Mouse (Mus musculus) spleen, adult 2 months (tissue): ENCODE data around the gene Pter. TPM values are rescaled to one million over a fixed set of nuclear protein-coding genes. Genes with fewer than 3 reads are reported as not detected.

Experiments
- DNase-seq, 2 experiments: peaks; one replicate each; pipeline versions ENCODE4 v3.0.0 to v3.0.0-alpha.2; 2012 to 2021; ENCODE audit warnings: low spot score in 2 of 2, low read depth in 1 of 2
- H3K27ac ChIP-seq: fragments of 200-500 bp; 2 replicates; pipeline ENCODE4 v1.5.1; 2012; ENCODE audit warnings: low read length, inconsistent platforms; ENCODE audit not compliant: insufficient read depth
- H3K27me3 ChIP-seq: fragments of 200-500 bp; 2 replicates; pipeline ENCODE4 v1.6.1; 2012; ENCODE audit warnings: mild to moderate bottlenecking, moderate library complexity, low read length, inconsistent platforms; ENCODE audit not compliant: control insufficient read depth, insufficient read depth
- H3K36me3 ChIP-seq: fragments of 200-500 bp; 2 replicates; pipeline ENCODE4 v1.6.1; 2012; ENCODE audit warnings: mild to moderate bottlenecking, low read length, inconsistent platforms; ENCODE audit not compliant: control insufficient read depth, insufficient read depth
- H3K4me1 ChIP-seq: fragments of 200-500 bp; 2 replicates; pipeline ENCODE4 v1.6.1; 2011; ENCODE audit warnings: inconsistent platforms; ENCODE audit not compliant: control insufficient read depth, insufficient read depth, insufficient read length
- H3K4me3 ChIP-seq: fragments of 200-500 bp; 2 replicates; pipeline ENCODE4 v1.5.1; 2011; ENCODE audit warnings: mild to moderate bottlenecking, inconsistent platforms; ENCODE audit not compliant: insufficient read depth, insufficient read length; ENCODE audit errors: extremely low read depth
- CTCF ChIP-seq: fragments of 200-500 bp; IDR thresholded peaks from 2 replicates; pipeline ENCODE4 v1.5.1; 2011; ENCODE audit warnings: mild to moderate bottlenecking, inconsistent platforms; ENCODE audit not compliant: insufficient read depth, insufficient read length, insufficient replicate concordance; ENCODE audit errors: extremely low read depth
- POLR2A ChIP-seq: fragments of 200-500 bp; IDR thresholded peaks from 2 replicates; pipeline ENCODE4 v1.6.1; 2011; ENCODE audit warnings: low read depth, low read length, inconsistent platforms
- WGBS: fragments of 180-500 bp; shearing (Covaris S2); methylation state at CpG from one replicate; pipeline ENCODE4 v1.1.7; 2018; 5-methylcytosine and 5-hydroxymethylcytosine counted together
- polyA plus RNA-seq: library from polyadenylated mRNA; depleted of rRNA; stranded (reverse); fragments of >200 nt; gene quantifications from 2 replicates; pipeline ENCODE4 v1.2.3, GENCODE M21; 2012; rRNA removed

Gene Pter
- polyA plus RNA-seq, 1 experiment: 0.54 TPM

- 85% methylated on average over 1 of the region's 1 CpGs for WGBS
- Histone ChIP-seq H3K27ac (no peak overlapping the region), H3K4me3 (no peak overlapping the region), H3K4me1 (no peaks in the 10 kb centered on the region), H3K27me3 (no peaks in the 10 kb centered on the region), H3K36me3 (no peaks in the 10 kb centered on the region)
- no peak for DNase-seq
- TF ChIP-seq POLR2A (no peak), CTCF (no peak)
These were observed 95.0 kb downstream of the Pter start for GRCm38 (mm10) chr2:13018861-13019260.

- Histone ChIP-seq H3K27me3 (no peaks in the 10 kb centered on the region), H3K27ac (no peak overlapping the region), H3K4me3 (no peak overlapping the region), H3K4me1 (no peaks in the 10 kb centered on the region), H3K36me3 (no peaks in the 10 kb centered on the region)
- TF ChIP-seq POLR2A: no peak
- TF ChIP-seq CTCF: no peak
- DNase-seq: no peak
- 71% methylated on average over 3 of the region's 3 CpGs for WGBS
These were observed 114.9 kb downstream of the Pter start for GRCm38 (mm10) chr2:13038772-13039171.

GRCm38 (mm10) chr2:13039785-13040184 is 115.9 kb downstream of the Pter start:
- Histone ChIP-seq H3K27me3 (no peaks in the 10 kb centered on the region), H3K36me3 (no peaks in the 10 kb centered on the region), H3K27ac (no peak overlapping the region), H3K4me3 (no peak overlapping the region), H3K4me1 (no peaks in the 10 kb centered on the region)
- no peak for TF ChIP-seq CTCF
- TF ChIP-seq POLR2A: no peak
- WGBS: 88% methylated on average over 4 of the region's 4 CpGs
- no peak for DNase-seq

GRCm38 (mm10) chr2:13044555-13044954 is 120.7 kb downstream of the Pter start:
- Histone ChIP-seq H3K36me3 (no peaks in the 10 kb centered on the region), H3K27ac (no peak overlapping the region), H3K27me3 (no peaks in the 10 kb centered on the region), H3K4me3 (no peak overlapping the region), H3K4me1 (no peaks in the 10 kb centered on the region)
- WGBS: 92% methylated on average over 4 of the region's 4 CpGs
- DNase-seq: no peak
- TF ChIP-seq POLR2A: no peak
- TF ChIP-seq CTCF: no peak

- 74% methylated on average over 6 of the region's 6 CpGs for WGBS
- TF ChIP-seq POLR2A: no peak
- no peak for TF ChIP-seq CTCF
- no peaks in the 10 kb centered on the region for H3K27me3 ChIP-seq
- no peaks in the 10 kb centered on the region for H3K36me3 ChIP-seq
- no peak overlapping the region for H3K4me3 ChIP-seq
- H3K4me1 ChIP-seq: no peaks in the 10 kb centered on the region
- H3K27ac ChIP-seq: no peak overlapping the region
- no peak for DNase-seq
These were observed 124.8 kb downstream of the Pter start for GRCm38 (mm10) chr2:13048649-13049048.

Other genes with a start within 250 kb of the Pter start
- 0.04 and 0.15 TPM in 2 replicates for gene C1ql3, start 87.8 kb downstream of the Pter start, polyA plus RNA-seq